In the genomic region with DNA sequence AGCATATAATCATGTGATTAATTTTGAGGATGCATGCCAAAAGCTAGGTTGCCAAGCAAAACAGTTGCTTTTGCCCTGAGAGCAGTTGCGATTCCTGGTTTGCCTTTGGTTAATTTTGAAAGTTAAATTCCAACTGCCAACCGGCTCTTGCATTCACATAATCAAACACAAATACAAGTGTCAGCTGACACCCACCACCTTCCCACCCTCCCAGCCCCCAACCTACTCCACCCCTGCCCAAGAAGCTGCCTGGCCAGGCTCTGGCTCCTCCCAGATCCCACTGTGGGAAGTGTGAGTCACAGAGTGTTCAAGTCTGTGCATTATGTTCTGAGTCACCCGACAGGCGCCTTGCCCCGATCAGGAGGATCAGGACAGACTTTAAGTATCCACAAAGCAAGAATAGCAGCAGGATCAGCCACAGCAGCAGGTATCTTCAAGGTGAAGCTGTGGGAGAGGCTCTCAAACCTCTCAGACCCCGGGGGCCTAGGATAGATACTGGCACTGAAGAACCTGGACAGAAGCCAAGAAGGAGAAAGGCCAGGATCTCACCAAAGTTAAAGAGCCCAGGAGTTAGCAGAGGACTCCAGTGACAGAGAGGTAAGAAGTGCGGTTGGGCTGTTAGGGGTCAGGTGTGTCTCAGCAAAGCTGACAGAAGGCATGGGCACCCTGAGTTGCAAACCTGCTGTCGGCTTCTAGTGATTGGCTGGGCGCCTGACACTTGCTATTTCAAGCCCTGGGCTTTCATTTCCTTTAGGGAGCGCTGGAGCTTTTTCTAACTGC, we compare ENCODE assay signal across 9 mouse cellular contexts. TPM values are rescaled to one million over a fixed set of nuclear protein-coding genes. Genes with fewer than 3 reads are reported as not detected.
DNase-seq lines count a peak whose midpoint lies in the region; ATAC-seq lines count a peak whose summit lies in the region.
"Had no signal": no experiment of that assay in that cellular context is flagged by ENCODE, and none has a peak within 500 bp of the region (broad histone marks: within the 10 kb centered on the region; RNA-seq: fewer than 3 reads in every experiment).

Gene Serpinb8 (plus strand): TSS at position 316 of the 780 bp plus-strand sequence.

- H3K4me2 ChIP-seq in limb, embryonic 13.5 days (replicated peaks), result peak within 1 kb of the TSS; percentile 7; the same call in 1 of the 2 replicates
- H3K4me2 ChIP-seq: liver, embryonic 13.5 days had no signal

- ATAC-seq in limb, embryonic 13.5 days (ENCODE audit: low FRiP score, low read depth), result peak; percentile 69

- H3K36me3 ChIP-seq in limb, embryonic 13.5 days, result no peaks in the 10 kb centered on the region
- H3K36me3 ChIP-seq: liver, embryonic 13.5 days had no signal

- no peak within 1 kb of the TSS for H3K4me3 ChIP-seq in limb, embryonic 13.5 days
- H3K4me3 ChIP-seq: liver, embryonic 13.5 days had no signal

- no peaks in the 10 kb centered on the region for H3K27me3 ChIP-seq in limb, embryonic 13.5 days
- H3K27me3 ChIP-seq: liver, embryonic 13.5 days had no signal

- no peak within 1 kb of the TSS for H3K27ac ChIP-seq in limb, embryonic 13.5 days
- H3K27ac ChIP-seq: liver, embryonic 13.5 days had no signal

- no peaks in the 10 kb centered on the region for H3K4me1 ChIP-seq in limb, embryonic 13.5 days
- H3K4me1 ChIP-seq: liver, embryonic 13.5 days had no signal

- H3K9ac ChIP-seq in limb, embryonic 13.5 days, result no peak within 1 kb of the TSS
- H3K9ac ChIP-seq: liver, embryonic 13.5 days had no signal

- 55% methylated on average over 10 of the region's 10 CpGs for WGBS in limb, embryonic 13.5 days

- H3K9me3 ChIP-seq in limb, embryonic 13.5 days, result no peaks in the 10 kb centered on the region
- H3K9me3 ChIP-seq: liver, embryonic 13.5 days had no signal

- peak; percentile 45 for DNase-seq in layer of hippocampus, adult 11-12 months (ENCODE audit: low spot score)
- no peak for DNase-seq in layer of hippocampus, adult 9-10 months (ENCODE audit: low spot score)
- DNase-seq in cerebellum, adult 8-10 months, result peak; percentile 94
- DNase-seq in gastrocnemius, postnatal 10 days, result peak; percentile 36
- peak; percentile 75 for DNase-seq in kidney, adult 18-20 months
- DNase-seq in ovary, postnatal 14 days (ENCODE audit: low spot score), result peak; percentile 11
- no peak for DNase-seq in thymus, postnatal 14 days
- DNase-seq: liver, embryonic 13.5 days had no signal

RNA-seq across cellular contexts. Expression of gene Serpinb8, which starts in this region (rescaled TPM):
- total RNA-seq in gastrocnemius, postnatal 10 days (2021), result 1 to 10 TPM; 3.6 to 5.2 TPM
- 1.6 and 2.1 TPM in 2 replicates for polyA plus RNA-seq in limb, embryonic 13.5 days (2015; fragmentation: Nextera tagmentation; extraction: Ambion mirVana)

Comparison
In these comparisons a context has a peak if more than half of its experiments do, and no peak if none do; other contexts are left out.
1. DNase-seq: peak in layer of hippocampus, adult 11-12 months (single experiment), cerebellum, adult 8-10 months (single experiment), gastrocnemius, postnatal 10 days (single experiment), kidney, adult 18-20 months (single experiment) and ovary, postnatal 14 days (single experiment); none in layer of hippocampus, adult 9-10 months (single experiment) and thymus, postnatal 14 days (single experiment).